Mouse (Mus musculus): ENCODE results near the gene Olfr9. TPM values are rescaled to one million over a fixed set of nuclear protein-coding genes. Genes with fewer than 3 reads are reported as not detected.
"Not testable (repeated sequence)": the region's sequence is repeated elsewhere in the genome, so short reads cannot be mapped to it uniquely, and the experiment has no call there.

The Olfr9 gene
- polyA plus RNA-seq, 1 experiment, result not detected

DNA sequence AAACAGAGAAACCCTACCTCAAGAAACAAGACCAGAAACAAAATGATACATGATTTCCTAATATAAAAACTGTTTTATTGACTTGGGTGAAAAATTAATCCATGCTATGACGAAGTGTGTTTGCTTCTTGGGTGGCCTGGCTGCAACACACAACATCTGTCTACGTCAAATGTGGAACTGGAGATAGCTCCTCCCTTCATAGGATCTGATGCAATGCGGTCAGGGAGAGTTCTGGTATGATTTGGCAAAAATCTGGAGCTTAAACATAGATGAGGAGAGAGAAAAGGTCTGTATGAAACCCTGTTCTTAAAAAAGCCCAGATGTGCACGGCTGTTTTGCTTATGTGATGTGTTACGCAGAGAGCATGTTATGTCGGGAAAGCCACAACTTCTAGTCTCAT, 23.4 kb upstream of the Olfr9 start:
- no peak overlapping the region for H3K4me3 ChIP-seq (ENCODE audit: insufficient read depth, low read depth, low read length)
- TF ChIP-seq CTCF (IDR thresholded peaks at IDR 0.05; ENCODE audit: insufficient read depth, low read depth, low read length), result no peak
- no peak for TF ChIP-seq POLR2A (IDR thresholded peaks at IDR 0.05; ENCODE audit: insufficient read depth, low read depth, low read length)
- H3K4me1 ChIP-seq (ENCODE audit: control insufficient read depth, insufficient read depth, low read length), result no peaks in the 10 kb centered on the region
- no peak overlapping the region for H3K27ac ChIP-seq (ENCODE audit: insufficient read depth, low read depth, low read length)
- WGBS, result 90% methylated on average over 6 of the region's 6 CpGs

DNA sequence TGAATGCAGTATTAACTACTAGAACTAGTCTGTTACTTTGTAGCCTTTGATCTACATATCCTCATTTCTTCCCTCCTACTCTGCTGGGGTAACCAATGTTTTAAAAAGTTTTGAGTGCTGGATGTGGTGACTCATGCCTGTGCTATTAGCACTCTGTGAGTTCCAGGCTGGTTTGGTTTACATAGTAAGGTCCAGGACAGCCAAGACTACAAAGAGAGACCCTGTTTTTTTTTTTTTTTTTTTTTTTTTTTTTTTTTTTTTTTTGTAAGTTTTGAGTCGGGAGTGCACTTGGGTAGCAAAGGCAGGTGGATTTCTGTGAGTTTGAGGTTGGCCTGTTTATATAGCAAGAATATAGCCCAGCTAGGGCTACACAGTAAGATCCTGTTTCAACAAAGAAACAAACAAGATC, 20.9 kb upstream of the Olfr9 start:
- WGBS, result 32% methylated on average over 1 of the region's 1 CpGs
- no peak overlapping the region for H3K27ac ChIP-seq (ENCODE audit: insufficient read depth, low read depth, low read length)
- no peaks in the 10 kb centered on the region for H3K4me1 ChIP-seq (ENCODE audit: control insufficient read depth, insufficient read depth, low read length)
- TF ChIP-seq CTCF (IDR thresholded peaks at IDR 0.05; ENCODE audit: insufficient read depth, low read depth, low read length) (no peak), POLR2A (IDR thresholded peaks at IDR 0.05; ENCODE audit: insufficient read depth, low read depth, low read length) (no peak)
- H3K4me3 ChIP-seq (ENCODE audit: insufficient read depth, low read depth, low read length), result no peak overlapping the region

DNA sequence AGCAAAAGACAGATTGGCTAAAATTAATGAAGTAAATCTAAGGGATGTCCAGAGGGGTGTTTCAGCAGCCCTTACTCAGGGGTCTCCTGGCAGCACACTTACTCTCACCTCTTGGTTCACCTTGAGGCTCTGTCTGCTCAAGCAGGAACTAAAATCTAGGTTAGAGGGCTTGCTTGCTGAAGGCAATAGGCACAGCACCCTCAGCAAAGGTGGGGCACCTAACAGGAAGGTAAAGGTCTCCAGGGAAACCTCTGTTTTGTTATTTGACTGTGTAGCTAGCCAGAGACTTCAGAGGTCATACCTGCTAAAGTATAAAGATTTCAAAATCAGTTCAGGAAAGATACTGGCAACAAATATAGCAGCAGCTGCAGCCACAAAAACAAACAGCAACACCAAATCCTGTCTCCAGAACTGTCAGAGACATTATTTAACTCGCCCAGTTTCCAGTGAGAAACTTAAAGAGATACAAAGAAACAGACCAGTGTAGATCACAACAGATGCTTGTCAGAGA, 18.4 kb upstream of the Olfr9 start:
- Histone ChIP-seq H3K27ac (ENCODE audit: insufficient read depth, low read depth, low read length) (no peak overlapping the region), H3K4me3 (ENCODE audit: insufficient read depth, low read depth, low read length) (no peak overlapping the region), H3K4me1 (ENCODE audit: control insufficient read depth, insufficient read depth, low read length) (no peaks in the 10 kb centered on the region)
- 50% methylated on average over 1 of the region's 1 CpGs for WGBS
- TF ChIP-seq POLR2A (IDR thresholded peaks at IDR 0.05; ENCODE audit: insufficient read depth, low read depth, low read length), result no peak
- no peak for TF ChIP-seq CTCF (IDR thresholded peaks at IDR 0.05; ENCODE audit: insufficient read depth, low read depth, low read length)

DNA sequence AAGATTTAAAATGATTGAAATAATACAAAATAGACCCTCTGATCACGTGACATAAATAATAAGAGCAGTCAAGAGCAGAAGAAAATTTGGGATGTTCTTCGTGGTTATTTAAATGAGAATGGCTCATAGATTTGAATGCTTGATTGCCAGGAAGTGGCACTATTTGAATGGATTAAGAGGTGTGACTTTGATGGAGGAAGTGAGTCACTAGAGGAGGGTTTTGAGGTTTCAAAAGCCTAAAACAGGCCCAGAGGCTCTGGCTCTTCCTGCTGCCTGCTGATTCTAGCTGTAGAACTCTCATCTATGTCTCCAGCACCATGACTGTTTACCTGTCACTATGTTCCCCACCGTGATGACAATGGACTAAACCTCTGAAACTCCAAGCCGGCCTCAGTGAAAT, 16.4 kb upstream of the Olfr9 start:
- H3K4me1 ChIP-seq (ENCODE audit: control insufficient read depth, insufficient read depth, low read length), result no peaks in the 10 kb centered on the region
- H3K27ac ChIP-seq (ENCODE audit: insufficient read depth, low read depth, low read length), result no peak overlapping the region
- H3K4me3 ChIP-seq (ENCODE audit: insufficient read depth, low read depth, low read length), result no peak overlapping the region
- TF ChIP-seq POLR2A (IDR thresholded peaks at IDR 0.05; ENCODE audit: insufficient read depth, low read depth, low read length) (no peak), CTCF (IDR thresholded peaks at IDR 0.05; ENCODE audit: insufficient read depth, low read depth, low read length) (no peak)
- WGBS, result 78% methylated on average over 4 of the region's 4 CpGs

DNA sequence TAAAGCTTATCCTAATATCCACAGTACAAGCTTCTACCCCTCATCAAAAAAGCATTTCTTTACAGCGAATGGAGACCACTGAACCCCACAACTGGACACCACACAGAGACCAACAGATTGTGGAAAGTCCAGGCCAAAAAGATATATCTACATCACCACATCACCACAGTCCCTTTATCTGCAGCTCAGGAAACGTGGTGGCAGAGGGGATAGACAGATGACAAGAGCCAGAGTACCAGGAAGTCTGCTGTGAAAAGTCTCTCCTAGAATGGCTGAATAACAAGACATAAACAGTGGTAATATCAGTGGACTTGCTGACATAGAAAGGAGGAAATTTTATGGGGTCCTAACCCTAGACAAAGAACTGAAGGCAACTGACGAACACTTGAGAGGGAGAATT, 12.8 kb upstream of the Olfr9 start:
- Histone ChIP-seq H3K4me1 (ENCODE audit: control insufficient read depth, insufficient read depth, low read length) (no peaks in the 10 kb centered on the region), H3K4me3 (ENCODE audit: insufficient read depth, low read depth, low read length) (no peak overlapping the region), H3K27ac (ENCODE audit: insufficient read depth, low read depth, low read length) (no peak overlapping the region)
- TF ChIP-seq POLR2A (IDR thresholded peaks at IDR 0.05; ENCODE audit: insufficient read depth, low read depth, low read length) (no peak), CTCF (IDR thresholded peaks at IDR 0.05; ENCODE audit: insufficient read depth, low read depth, low read length) (no peak)
- 90% methylated on average over 3 of the region's 3 CpGs for WGBS

DNA sequence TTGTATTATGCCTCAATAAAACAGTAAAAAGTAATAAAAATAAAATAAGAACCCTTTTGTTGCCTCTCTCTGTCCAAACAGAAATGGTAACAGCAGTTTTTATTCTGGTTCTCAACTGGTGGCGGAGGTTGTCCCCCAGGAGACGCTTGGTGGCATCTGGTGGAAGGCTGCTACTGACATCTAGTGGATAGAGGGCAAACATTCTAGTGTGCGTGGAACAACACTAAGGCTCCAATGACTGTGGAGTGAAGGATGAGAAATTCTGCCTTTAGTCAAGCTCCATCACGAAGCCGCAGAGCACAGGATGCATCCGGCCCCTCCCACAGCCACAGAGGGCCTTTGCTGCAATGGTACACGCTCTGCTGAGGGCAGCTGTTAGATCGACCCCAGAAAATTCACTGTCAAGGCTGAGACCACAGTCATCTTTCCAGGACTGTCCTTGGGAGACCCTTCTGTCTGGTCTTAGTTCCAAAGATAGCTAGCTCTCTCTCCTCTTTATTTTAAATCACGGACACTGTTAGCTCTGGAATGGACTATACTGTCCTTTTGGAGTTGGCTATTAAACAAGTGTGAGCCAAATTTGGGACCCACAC, 11.6 kb upstream of the Olfr9 start:
- Histone ChIP-seq H3K4me1 (ENCODE audit: control insufficient read depth, insufficient read depth, low read length) (no peaks in the 10 kb centered on the region), H3K27ac (ENCODE audit: insufficient read depth, low read depth, low read length) (no peak overlapping the region), H3K4me3 (ENCODE audit: insufficient read depth, low read depth, low read length) (no peak overlapping the region)
- TF ChIP-seq POLR2A (IDR thresholded peaks at IDR 0.05; ENCODE audit: insufficient read depth, low read depth, low read length), result no peak
- peak; percentile 20; the same call in 1 of the 2 replicates for TF ChIP-seq CTCF (IDR thresholded peaks at IDR 0.05; ENCODE audit: insufficient read depth, low read depth, low read length)
- WGBS, result 24% methylated on average over 9 of the region's 9 CpGs

DNA sequence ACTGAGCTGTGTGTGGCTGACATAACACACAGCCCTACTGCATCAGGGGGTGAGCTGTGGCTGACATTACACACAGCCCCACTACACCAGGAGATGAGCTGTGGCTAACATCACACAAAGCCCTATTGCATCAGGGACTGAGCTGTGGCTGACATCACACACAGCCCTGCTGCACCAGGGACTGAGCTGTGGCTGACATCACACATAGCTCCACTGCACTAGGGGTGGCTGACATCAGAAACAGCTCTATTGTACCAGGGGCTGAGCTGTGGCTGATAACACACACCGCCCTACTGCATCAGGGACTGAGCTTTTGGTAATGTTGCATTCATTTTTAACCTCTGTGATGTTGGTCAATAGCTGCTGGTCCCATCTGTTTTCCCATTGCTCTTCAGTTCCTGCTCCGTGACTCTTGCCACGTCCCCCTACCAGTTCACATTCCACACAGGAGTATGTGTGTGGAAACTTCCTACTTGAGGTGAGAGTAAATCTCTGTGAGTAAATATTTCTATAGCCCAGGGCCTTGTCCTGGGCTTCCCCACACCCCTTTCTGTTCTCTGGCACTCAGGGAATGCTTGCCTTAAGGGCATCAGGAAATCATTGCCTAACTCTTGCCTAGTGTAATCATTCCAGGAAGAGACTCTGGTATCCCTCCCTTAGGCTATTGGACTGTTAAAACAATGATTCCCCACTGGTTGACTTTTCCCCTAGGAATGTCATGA, 8.4 kb upstream of the Olfr9 start:
- no peak overlapping the region for H3K4me3 ChIP-seq (ENCODE audit: insufficient read depth, low read depth, low read length)
- WGBS, result 86% methylated on average over 3 of the region's 3 CpGs
- H3K4me1 ChIP-seq (ENCODE audit: control insufficient read depth, insufficient read depth, low read length), result no peaks in the 10 kb centered on the region
- TF ChIP-seq CTCF (IDR thresholded peaks at IDR 0.05; ENCODE audit: insufficient read depth, low read depth, low read length) (no peak), POLR2A (IDR thresholded peaks at IDR 0.05; ENCODE audit: insufficient read depth, low read depth, low read length) (no peak)
- H3K27ac ChIP-seq (ENCODE audit: insufficient read depth, low read depth, low read length), result no peak overlapping the region

DNA sequence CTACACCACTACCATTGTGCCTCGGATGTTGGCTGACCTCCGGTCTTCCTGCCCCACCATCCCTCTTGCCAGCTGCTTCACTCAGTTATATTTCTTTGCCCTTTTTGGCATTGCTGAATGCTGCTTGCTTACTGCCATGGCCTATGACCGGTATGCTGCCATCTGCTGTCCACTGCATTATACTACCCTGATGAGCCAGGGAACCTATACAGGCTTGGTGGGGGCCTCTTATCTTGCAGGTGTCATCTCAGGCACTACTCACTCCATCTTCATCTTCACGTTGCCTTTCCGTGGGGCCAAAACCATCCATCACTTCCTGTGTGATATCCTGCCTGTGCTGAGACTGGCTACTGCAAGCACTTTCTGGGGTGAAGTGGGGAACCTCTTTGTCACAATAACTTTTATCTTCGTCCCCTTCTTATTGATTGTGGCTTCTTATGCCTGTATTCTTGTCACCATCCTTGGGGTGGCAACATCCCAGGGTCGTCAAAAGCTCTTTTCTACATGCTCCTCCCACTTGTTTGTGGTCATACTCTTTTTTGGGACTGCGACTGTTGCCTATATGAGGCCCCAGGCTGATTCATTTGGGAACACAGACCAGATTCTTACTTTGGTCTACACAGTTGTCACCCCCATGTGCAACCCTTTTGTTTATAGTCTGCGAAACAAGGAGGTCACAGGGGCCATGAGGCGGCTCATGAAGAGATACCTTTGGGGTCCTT, 1.1 kb downstream of the Olfr9 start:
- not testable (repeated sequence) for H3K4me3 ChIP-seq (ENCODE audit: insufficient read depth, low read depth, low read length); H3K4me1 ChIP-seq (ENCODE audit: control insufficient read depth, insufficient read depth, low read length); H3K27ac ChIP-seq (ENCODE audit: insufficient read depth, low read depth, low read length)
- 65% methylated on average over 7 of the region's 10 CpGs for WGBS

DNA sequence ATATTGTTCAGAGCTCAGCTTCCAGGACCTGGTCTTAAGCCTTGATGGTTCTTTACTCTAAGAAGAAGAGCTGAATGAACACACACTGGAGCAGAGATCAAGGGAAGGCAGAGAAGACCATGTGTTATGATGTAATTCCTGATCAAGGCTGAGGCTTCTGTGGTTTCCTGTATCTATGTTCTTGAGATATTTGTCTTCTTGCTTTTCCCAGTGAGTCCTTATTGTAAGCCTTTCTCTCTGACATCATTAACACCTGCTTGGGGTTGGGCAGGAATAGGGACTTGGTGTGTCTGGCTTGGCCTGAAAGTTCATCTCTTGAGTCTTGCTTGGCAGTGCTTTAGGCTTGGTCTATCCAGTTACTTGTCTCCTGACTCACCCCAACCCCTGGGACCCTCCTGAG, 1.8 kb downstream of the Olfr9 start:
- Histone ChIP-seq H3K27ac (ENCODE audit: insufficient read depth, low read depth, low read length) (no peak overlapping the region), H3K4me3 (ENCODE audit: insufficient read depth, low read depth, low read length) (no peak overlapping the region)
- TF ChIP-seq CTCF (IDR thresholded peaks at IDR 0.05; ENCODE audit: insufficient read depth, low read depth, low read length) (no peak), POLR2A (IDR thresholded peaks at IDR 0.05; ENCODE audit: insufficient read depth, low read depth, low read length) (no peak)

More for the DNA sequence above, 1.8 kb downstream of the Olfr9 start:
- no peaks in the 10 kb centered on the region for H3K4me1 ChIP-seq (ENCODE audit: control insufficient read depth, insufficient read depth, low read length)
